Mouse (Mus musculus) midbrain, embryonic 13.5 days (tissue): ENCODE data around the gene Hsd17b1. TPM values are rescaled to one million over a fixed set of nuclear protein-coding genes. Genes with fewer than 3 reads are reported as not detected.

Experiments used
- ATAC-seq: fragments of 200-750 bp; cut with Nextera tagmentation; 2 replicates; pipeline ENCODE4 v1.8.0; 2017; ENCODE audit warnings: mild to moderate bottlenecking, moderate TSS enrichment, moderate library complexity
- H3K27ac ChIP-seq: fragments of 300-500 bp; sonication (generic); 2 replicates; pipeline ENCODE4 v1.5.1; 2015; ENCODE audit warnings: inconsistent platforms, mild to moderate bottlenecking, moderate library complexity
- H3K27me3 ChIP-seq: fragments of 300-500 bp; sonication (generic); 2 replicates; pipeline ENCODE4 v1.6.1; 2015; ENCODE audit warnings: mild to moderate bottlenecking, inconsistent platforms
- H3K36me3 ChIP-seq: fragments of 300-500 bp; sonication (generic); 2 replicates; pipeline ENCODE4 v1.6.1; 2015; ENCODE audit warnings: mild to moderate bottlenecking, inconsistent platforms
- H3K4me1 ChIP-seq: fragments of 300-500 bp; sonication (generic); replicated peaks from 2 replicates; pipeline ENCODE4 v1.6.1; 2015; ENCODE audit warnings: inconsistent platforms
- H3K4me2 ChIP-seq: fragments of 300-500 bp; sonication (generic); replicated peaks from 2 replicates; pipeline ENCODE4 v1.6.1; 2015; ENCODE audit warnings: moderate library complexity, mild to moderate bottlenecking, inconsistent platforms
- H3K4me3 ChIP-seq: fragments of 300-500 bp; sonication (generic); replicated peaks from 2 replicates; pipeline ENCODE4 v1.5.1; 2015; ENCODE audit warnings: mild to moderate bottlenecking, inconsistent platforms
- H3K9ac ChIP-seq: fragments of 300-500 bp; sonication (generic); replicated peaks from 2 replicates; pipeline ENCODE4 v1.6.1; 2015; ENCODE audit warnings: mild to moderate bottlenecking, inconsistent platforms
- H3K9me3 ChIP-seq: fragments of 300-500 bp; sonication (generic); 2 replicates; pipeline ENCODE4 v1.6.1; 2016; ENCODE audit warnings: mild to moderate bottlenecking, inconsistent platforms
- WGBS: fragments of 180-500 bp; shearing (Covaris S2); methylation state at CpG from one replicate; pipeline ENCODE4 v1.1.7; 2015; 5-methylcytosine and 5-hydroxymethylcytosine counted together
- polyA plus RNA-seq: library from polyadenylated mRNA; unstranded; fragments of >200 nt; fragmentation: Nextera tagmentation; extraction: Ambion mirVana; gene quantifications from 2 replicates; pipeline ENCODE4 v1.2.1, GENCODE M21; 2015

Hsd17b1 gene
- polyA plus RNA-seq, result 0.24 TPM in 1 of 2 replicates, not detected in the other

- Histone ChIP-seq H3K27me3 (peaks cover 53% of the 10 kb centered on the region), H3K4me2 (no peak within 1 kb of the TSS), H3K4me3 (no peak within 1 kb of the TSS)
Observed at GRCm38 (mm10) chr11:101078121-101078520, at the start of gene Hsd17b1. Gene Hsd17b1, plus strand, starts transcription at chr11:101078411.

GRCm38 (mm10) chr11:101029320-101029719, 48.9 kb upstream of the Hsd17b1 start:
- Histone ChIP-seq H3K36me3 (peaks cover 89% of the 10 kb centered on the region), H3K9me3 (no peaks in the 10 kb centered on the region), H3K9ac (no peak overlapping the region), H3K27ac (no peak overlapping the region), H3K4me2 (no peak overlapping the region), H3K4me3 (no peak overlapping the region), H3K4me1 (no peaks in the 10 kb centered on the region), H3K27me3 (no peaks in the 10 kb centered on the region)
- 92% methylated on average over 8 of the region's 8 CpGs for WGBS
- no peak for ATAC-seq

More at GRCm38 (mm10) chr11:101078121-101078520, at the start of gene Hsd17b1:
- ATAC-seq, result no peak
- WGBS, result 65% methylated on average over 9 of the region's 9 CpGs
- peaks cover 17% of the 10 kb centered on the region for H3K4me1 ChIP-seq
- H3K9ac ChIP-seq, result no peak within 1 kb of the TSS
- H3K27ac ChIP-seq, result no peak within 1 kb of the TSS
- H3K9me3 ChIP-seq, result no peaks in the 10 kb centered on the region
- 0 out of 2 replicates have a peak, but pooled peaks cover 10% of the 10 kb centered on the region for H3K36me3 ChIP-seq

GRCm38 (mm10) chr11:101030136-101030807, 47.9 kb upstream of the Hsd17b1 start:
- no peaks in the 10 kb centered on the region for H3K4me1 ChIP-seq
- H3K36me3 ChIP-seq, result peaks cover 90% of the 10 kb centered on the region
- ATAC-seq, result no peak
- no peaks in the 10 kb centered on the region for H3K27me3 ChIP-seq
- H3K27ac ChIP-seq, result no peak overlapping the region
- H3K9ac ChIP-seq, result no peak overlapping the region
- H3K4me3 ChIP-seq, result no peak overlapping the region
- no peaks in the 10 kb centered on the region for H3K9me3 ChIP-seq
- 85% methylated on average over 10 of the region's 10 CpGs for WGBS
- no peak overlapping the region for H3K4me2 ChIP-seq

GRCm38 (mm10) chr11:101030808-101031156, 47.4 kb upstream of the Hsd17b1 start:
- ATAC-seq, result no peak
- no peak overlapping the region for H3K27ac ChIP-seq
- H3K27me3 ChIP-seq, result no peaks in the 10 kb centered on the region
- 93% methylated on average over 4 of the region's 4 CpGs for WGBS
- H3K9me3 ChIP-seq, result no peaks in the 10 kb centered on the region
- H3K4me3 ChIP-seq, result no peak overlapping the region
- H3K9ac ChIP-seq, result no peak overlapping the region
- peaks cover 88% of the 10 kb centered on the region for H3K36me3 ChIP-seq
- no peaks in the 10 kb centered on the region for H3K4me1 ChIP-seq
- H3K4me2 ChIP-seq, result no peak overlapping the region

- H3K9me3 ChIP-seq, result no peaks in the 10 kb centered on the region
- peaks cover 88% of the 10 kb centered on the region for H3K36me3 ChIP-seq
- no peaks in the 10 kb centered on the region for H3K4me1 ChIP-seq
- H3K9ac ChIP-seq, result no peak overlapping the region
- WGBS, result 100% methylated on average over 1 of the region's 1 CpGs
- H3K27ac ChIP-seq, result no peak overlapping the region
- H3K4me2 ChIP-seq, result no peak overlapping the region
- no peak for ATAC-seq
- no peak overlapping the region for H3K4me3 ChIP-seq
- H3K27me3 ChIP-seq, result no peaks in the 10 kb centered on the region
Observed at GRCm38 (mm10) chr11:101031470-101031869, 46.7 kb upstream of the Hsd17b1 start.

GRCm38 (mm10) chr11:101033856-101034500, 44.2 kb upstream of the Hsd17b1 start:
- no peak overlapping the region for H3K27ac ChIP-seq
- WGBS, result 93% methylated on average over 17 of the region's 17 CpGs
- no peaks in the 10 kb centered on the region for H3K27me3 ChIP-seq
- ATAC-seq, result no peak
- no peaks in the 10 kb centered on the region for H3K9me3 ChIP-seq
- H3K4me2 ChIP-seq, result no peak overlapping the region
- H3K36me3 ChIP-seq, result peaks cover 89% of the 10 kb centered on the region
- no peaks in the 10 kb centered on the region for H3K4me1 ChIP-seq
- H3K9ac ChIP-seq, result no peak overlapping the region
- no peak overlapping the region for H3K4me3 ChIP-seq

GRCm38 (mm10) chr11:101034614-101035327, 43.4 kb upstream of the Hsd17b1 start:
- no peak overlapping the region for H3K9ac ChIP-seq
- H3K27ac ChIP-seq, result no peak overlapping the region
- no peak overlapping the region for H3K4me2 ChIP-seq
- peaks cover 92% of the 10 kb centered on the region for H3K36me3 ChIP-seq
- no peaks in the 10 kb centered on the region for H3K9me3 ChIP-seq
- 97% methylated on average over 8 of the region's 8 CpGs for WGBS
- no peaks in the 10 kb centered on the region for H3K4me1 ChIP-seq
- no peaks in the 10 kb centered on the region for H3K27me3 ChIP-seq
- no peak for ATAC-seq
- no peak overlapping the region for H3K4me3 ChIP-seq

GRCm38 (mm10) chr11:101035328-101035695, 42.9 kb upstream of the Hsd17b1 start:
- no peak overlapping the region for H3K27ac ChIP-seq
- H3K27me3 ChIP-seq, result no peaks in the 10 kb centered on the region
- WGBS, result 84% methylated on average over 4 of the region's 4 CpGs
- no peak overlapping the region for H3K4me2 ChIP-seq
- H3K9ac ChIP-seq, result no peak overlapping the region
- H3K4me3 ChIP-seq, result no peak overlapping the region
- H3K9me3 ChIP-seq, result no peaks in the 10 kb centered on the region
- no peak for ATAC-seq
- H3K36me3 ChIP-seq, result peaks cover 92% of the 10 kb centered on the region
- no peaks in the 10 kb centered on the region for H3K4me1 ChIP-seq

GRCm38 (mm10) chr11:101037795-101038194, 40.4 kb upstream of the Hsd17b1 start:
- Histone ChIP-seq H3K9ac (no peak overlapping the region), H3K27me3 (no peaks in the 10 kb centered on the region), H3K36me3 (peaks cover 94% of the 10 kb centered on the region), H3K4me1 (no peaks in the 10 kb centered on the region), H3K4me2 (no peak overlapping the region), H3K9me3 (no peaks in the 10 kb centered on the region), H3K4me3 (no peak overlapping the region), H3K27ac (no peak overlapping the region)
- 87% methylated on average over 10 of the region's 10 CpGs for WGBS
- no peak for ATAC-seq

GRCm38 (mm10) chr11:101045826-101046225, 32.4 kb upstream of the Hsd17b1 start:
- Histone ChIP-seq H3K4me1 (no peaks in the 10 kb centered on the region), H3K4me3 (no peak overlapping the region), H3K27ac (no peak overlapping the region), H3K9me3 (no peaks in the 10 kb centered on the region), H3K4me2 (no peak overlapping the region), H3K36me3 (peaks cover 98% of the 10 kb centered on the region), H3K9ac (no peak overlapping the region), H3K27me3 (no peaks in the 10 kb centered on the region)
- no peak for ATAC-seq
- WGBS, result 92% methylated on average over 4 of the region's 4 CpGs

- no peaks in the 10 kb centered on the region for H3K4me1 ChIP-seq
Observed at GRCm38 (mm10) chr11:101046440-101046839, 31.8 kb upstream of the Hsd17b1 start.

GRCm38 (mm10) chr11:101047502-101047901, 30.7 kb upstream of the Hsd17b1 start:
- H3K9ac ChIP-seq, result no peak overlapping the region
- H3K27ac ChIP-seq, result no peak overlapping the region
- H3K9me3 ChIP-seq, result no peaks in the 10 kb centered on the region
- H3K36me3 ChIP-seq, result peaks cover 98% of the 10 kb centered on the region
- no peaks in the 10 kb centered on the region for H3K4me1 ChIP-seq
- WGBS, result 87% methylated on average over 3 of the region's 3 CpGs
- no peaks in the 10 kb centered on the region for H3K27me3 ChIP-seq
- ATAC-seq, result no peak
- no peak overlapping the region for H3K4me3 ChIP-seq
- H3K4me2 ChIP-seq, result no peak overlapping the region

More at GRCm38 (mm10) chr11:101046440-101046839, 31.8 kb upstream of the Hsd17b1 start:
- Histone ChIP-seq H3K27ac (no peak overlapping the region), H3K36me3 (peaks cover 98% of the 10 kb centered on the region), H3K9ac (no peak overlapping the region), H3K27me3 (no peaks in the 10 kb centered on the region), H3K4me3 (no peak overlapping the region), H3K4me2 (no peak overlapping the region), H3K9me3 (no peaks in the 10 kb centered on the region)
- 69% methylated on average over 9 of the region's 9 CpGs for WGBS
- no peak for ATAC-seq
